Mouse (Mus musculus) lung, adult 18-20 months (tissue): Measurements from ENCODE around the gene Ywhag.

Source experiments
- DNase-seq, 2 experiments: peaks; one replicate each; pipeline ENCODE4 v3.0.0; 2022; ENCODE audit warnings: mixed read lengths in 2 of 2

Ywhag gene

DNA sequence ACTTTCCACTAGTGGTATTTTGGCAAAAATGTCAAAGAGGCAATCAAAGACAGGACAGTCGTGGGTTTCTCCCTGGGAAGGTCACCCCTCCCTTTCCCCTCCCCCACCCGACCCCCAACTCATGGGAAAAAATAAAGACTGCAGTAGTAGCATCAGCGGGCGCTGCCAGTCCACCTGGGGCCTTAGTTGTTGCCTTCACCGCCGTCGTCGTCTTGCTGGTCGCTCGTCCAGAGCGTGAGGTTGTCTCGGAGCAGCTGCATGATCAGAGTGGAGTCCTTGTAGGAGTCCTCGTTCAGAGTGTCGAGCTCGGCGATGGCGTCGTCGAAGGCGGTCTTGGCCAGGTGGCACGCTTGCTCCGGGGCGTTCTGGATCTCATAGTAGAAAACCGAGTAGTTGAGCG lies 23.6 kb downstream of the Ywhag start:
- no peak for DNase-seq

DNA sequence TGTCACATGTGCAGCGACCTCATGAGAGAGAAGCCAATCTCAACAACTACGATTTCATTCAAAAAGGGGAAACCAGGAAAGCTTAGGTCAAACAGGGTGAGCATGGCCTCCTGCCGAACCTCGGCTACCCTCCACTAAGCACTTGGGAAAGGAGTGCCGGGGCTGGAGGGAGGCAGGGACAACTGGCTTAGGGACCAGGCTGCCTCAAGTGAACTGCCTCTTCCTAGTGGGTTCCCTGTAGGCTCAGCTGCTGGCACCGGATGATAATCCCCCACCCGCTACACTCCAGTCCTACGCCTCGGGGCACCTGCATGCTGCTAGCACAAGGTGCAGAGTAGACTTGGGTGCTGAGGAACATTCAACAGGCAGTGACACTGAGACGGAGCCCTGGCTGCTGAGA lies 24.8 kb downstream of the Ywhag start:
- DNase-seq: peak; percentile 30 to 38

DNA sequence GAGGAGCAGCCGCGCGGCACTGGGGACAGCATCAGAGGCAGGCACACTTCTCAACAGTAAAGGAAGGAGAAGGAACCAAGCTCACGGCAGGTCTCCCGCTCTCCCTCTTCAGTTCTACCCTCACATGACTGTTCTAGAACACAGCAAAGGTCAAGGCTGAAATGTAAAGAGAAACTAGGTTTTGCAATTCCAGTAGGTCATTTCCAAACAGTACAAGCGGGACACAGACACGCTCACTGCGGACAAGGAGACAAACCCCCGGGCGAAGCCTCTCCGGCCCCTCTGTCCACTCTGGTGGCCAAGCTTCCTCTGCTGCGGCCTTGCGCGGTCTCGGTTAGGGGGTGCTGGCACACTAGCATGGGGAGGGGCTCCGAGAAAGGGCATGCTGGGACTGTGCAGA lies 25.4 kb downstream of the Ywhag start:
- peak; percentile 22 to 31 for DNase-seq

DNA sequence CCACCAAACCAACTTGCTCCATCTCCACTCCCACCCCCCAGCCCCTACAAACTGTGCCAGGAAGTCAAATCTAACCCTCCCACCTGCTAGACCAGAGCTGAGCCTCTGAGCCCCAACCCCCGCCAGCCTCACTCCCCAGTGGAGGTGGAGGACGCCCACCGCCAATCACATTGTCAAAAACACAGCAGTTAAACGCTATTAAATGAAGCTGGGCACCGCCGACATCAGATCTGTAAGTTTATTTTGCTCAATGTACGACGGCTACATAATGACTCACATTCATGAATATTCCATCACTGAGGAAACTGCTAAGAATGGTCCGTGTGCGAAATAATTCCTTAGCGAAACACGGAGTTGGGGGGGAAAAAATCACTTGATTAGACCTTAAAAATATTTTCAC lies 26.2 kb downstream of the Ywhag start:
- DNase-seq: no peak

DNA sequence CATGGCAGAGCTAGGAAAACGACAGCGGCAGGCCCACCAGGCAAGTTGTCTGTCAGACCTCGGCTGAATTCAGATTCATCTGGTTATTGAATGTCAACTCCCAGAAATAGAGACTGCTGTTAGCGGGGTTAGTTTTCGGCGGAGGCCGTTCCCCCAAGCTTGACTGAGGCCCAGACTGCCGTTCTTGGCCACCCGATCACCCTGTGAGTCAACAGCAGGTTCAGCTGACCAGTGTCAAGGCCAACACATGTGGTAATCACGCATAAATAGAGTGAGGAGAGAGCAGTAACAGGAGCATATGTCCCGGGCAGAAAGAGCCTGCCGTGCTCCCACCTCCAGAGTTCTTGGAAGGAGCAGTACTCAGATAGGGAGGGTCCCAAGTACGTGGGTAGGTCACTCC lies 27.2 kb downstream of the Ywhag start:
- peak; percentile 64 to 72 for DNase-seq

DNA sequence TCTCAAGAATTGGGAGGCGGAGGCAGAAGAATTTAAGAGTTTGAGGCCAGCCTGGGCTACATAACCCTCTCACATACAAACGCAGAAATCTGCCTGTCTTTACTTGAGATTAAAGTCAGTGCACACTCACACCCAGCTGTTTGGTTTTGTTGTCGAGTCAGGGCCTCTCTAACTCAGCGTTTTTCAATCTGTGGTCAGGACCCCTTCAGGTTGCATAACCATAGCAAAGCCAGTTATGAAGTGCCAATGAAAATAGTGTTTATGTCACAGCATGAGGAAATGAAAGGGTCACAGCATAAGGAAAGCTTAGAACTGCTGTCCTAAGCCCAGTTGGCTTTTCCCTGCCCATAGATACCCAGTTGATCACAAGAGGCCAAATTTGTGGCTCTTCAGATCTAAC lies 27.6 kb downstream of the Ywhag start:
- DNase-seq: peak; percentile 28 to 56

DNA sequence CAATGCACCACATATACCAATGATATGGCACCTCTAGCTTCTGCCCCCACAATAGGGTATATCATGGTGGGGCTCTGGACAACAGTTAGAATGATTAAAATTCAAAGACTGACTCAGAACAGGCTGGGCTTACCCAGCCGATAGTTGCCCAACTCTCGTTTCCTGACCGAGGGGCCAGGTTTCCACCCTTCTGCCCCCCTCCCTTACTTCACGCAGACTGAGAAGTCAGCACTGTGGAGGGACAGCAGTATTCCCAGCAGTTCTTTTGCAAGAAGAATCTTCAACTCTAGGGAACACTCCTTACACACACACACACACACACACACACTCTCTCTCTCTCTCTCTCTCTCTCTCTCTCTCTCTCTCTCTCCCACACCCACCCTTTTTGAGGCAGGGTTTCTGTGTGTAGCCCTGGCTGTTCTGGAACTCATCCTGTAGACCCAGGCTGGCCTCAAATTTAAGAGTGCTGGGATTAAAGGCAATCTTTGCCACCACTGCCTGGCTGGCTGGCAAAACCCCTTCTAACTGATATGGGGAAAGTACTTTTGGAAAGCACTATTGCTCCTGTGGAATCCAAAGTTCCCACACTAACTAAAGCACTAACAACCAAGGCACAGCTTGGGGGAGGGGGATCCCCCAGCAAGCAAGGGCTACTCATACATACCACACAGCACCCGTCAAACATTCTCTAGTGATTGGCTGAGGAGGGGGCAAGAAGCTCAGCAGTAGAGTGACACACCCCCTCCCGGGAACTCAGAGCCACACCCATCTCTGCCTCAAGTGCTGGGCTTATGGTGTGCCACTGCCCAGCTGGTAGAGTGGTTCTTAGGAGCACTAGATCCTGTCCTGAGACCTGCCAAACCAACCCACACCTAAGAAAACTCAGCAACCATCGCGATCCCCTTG lies 28.8 kb downstream of the Ywhag start:
- DNase-seq: peak in 1 of 2 experiments; percentile 42

DNA sequence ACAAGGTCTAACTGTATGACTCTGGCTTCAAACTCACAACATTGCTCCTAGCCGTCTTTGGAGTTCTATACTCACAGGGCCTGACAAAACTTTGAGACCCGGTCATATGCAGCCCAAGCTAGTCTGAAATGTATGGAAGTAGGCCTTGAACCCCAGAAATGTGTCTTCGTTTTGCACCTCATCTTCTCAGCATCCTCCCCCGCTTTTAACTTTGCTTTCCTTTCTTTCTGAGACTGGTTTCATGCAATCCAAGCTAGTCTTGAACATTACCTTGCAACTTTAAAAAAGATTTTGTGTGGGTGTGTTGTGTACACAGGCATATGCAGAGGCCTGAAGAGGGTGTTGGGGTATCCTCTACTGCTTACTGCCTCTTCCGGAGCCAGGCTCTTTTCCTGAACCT lies 30.2 kb downstream of the Ywhag start:
- DNase-seq: no peak

DNA sequence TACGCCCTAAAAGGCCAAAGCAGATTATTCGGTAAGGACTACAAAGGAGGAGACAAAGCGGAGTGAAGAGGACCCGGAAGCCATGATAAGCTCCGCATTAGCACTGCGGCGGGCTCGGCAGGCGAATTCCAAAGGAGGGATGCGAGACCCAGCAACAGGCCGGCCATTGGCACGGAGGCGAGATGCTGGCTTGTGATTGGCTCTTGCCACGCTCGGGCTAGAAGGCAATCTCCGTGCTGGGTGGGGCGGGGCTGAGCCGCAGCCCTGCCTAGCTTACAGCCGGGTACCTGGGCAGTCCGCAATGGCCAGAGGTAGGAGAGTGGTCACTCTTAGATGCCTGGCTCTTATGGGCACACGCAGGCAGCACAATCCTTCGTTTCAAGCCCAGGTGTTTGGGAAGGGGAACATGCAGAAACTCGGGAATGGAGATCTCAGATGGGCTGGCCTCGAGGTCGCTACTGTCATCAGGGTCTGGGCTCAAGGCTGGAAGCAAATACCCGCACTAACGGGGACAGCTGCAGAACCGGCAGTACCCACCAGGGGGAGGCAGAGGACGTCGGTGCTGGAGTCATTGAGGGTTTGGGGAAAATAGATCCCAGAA lies 30.8 kb downstream of the Ywhag start:
- DNase-seq: peak; percentile 90 to 93

DNA sequence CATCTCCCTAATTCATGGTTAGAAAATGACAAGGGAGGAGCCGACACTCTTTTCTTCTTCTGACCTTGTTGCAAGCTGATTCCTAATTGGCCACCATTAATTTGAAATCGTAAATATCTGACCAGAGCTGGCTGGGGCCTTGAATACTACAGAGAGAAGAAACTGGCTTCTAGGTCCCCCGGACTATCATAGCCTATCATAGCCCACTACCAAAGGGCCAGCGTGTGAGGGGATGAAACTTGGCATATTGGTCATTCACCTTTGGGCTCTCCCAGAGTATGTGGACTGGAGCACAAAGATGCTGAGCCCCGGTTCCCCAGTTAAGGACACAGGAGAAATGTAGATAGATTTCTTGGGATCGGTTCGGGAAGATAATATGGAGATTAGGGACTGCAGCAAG lies 31.4 kb downstream of the Ywhag start:
- DNase-seq: no peak

DNA sequence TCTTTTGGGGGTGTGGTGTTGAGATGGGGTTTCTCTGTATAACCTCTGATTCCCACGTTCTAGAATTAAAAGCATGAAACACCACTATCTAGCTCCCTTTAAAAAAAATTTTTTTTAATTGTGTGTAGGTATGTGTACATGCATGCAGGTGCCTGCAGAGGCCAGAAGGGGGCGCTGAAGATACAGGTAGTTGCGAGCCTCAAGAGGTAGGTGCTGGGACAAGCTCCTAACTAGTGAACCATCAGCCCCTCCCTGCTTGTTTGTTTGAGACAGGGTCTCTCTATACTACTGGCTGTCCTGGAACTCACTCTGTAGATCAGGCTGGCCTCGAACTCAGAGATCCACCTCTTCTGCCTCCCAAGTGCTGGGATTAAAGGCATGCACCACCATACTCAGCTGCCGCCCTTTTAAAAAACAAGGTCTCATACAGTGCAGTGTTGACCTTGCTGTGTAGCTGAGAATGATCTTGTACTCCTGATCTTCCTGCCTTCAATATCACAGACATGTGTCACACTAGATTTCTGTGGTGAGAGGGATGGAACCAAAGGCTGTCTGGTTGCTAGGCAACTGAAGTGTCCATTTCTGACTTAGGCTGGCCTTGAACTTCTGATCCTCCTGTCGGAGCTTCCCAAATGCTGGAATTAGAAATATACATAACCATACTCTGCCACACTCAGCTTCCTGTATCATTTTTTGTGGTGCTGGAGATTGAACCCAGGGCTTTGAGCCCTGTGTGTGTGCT lies 32.9 kb downstream of the Ywhag start:
- DNase-seq: no peak

DNA sequence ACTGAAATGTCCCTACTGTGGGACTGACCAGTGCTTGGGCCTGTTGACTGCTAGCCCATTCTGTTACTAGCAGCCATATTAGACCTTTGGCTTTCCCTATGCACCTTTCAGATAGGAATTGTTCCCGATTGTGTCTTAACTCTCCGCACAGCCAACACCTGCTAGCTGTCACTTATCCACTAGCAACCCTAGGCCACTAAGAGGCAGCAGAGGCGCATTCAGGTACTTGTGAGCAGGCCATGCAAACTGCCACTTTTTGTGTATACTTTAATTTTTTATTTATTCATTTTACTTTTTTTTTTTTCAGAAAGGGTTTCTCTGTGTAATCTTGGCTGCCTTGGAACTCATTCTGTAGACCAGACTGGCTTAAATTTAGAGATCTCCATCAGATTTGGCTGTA lies 33.7 kb downstream of the Ywhag start:
- DNase-seq: no peak

DNA sequence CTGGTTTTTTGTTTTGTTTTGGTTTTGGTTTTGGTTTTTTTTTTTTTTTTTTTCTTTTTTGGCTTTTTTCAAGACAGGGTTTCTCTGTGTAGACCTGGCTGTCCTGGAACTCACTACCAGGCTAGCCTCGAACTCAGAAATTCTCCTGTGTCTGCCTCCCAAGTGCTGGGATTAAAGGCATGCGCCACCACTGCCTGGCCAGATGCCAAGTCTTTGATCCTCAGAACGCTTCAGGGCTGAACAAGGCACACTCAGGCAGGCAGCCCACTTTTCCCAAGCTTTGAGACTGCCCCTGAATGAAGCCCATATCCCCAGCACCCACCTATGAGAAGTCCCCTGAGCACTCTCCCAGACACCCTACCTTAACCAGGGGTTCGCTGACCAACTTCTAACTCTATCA lies 34.6 kb downstream of the Ywhag start:
- DNase-seq: no peak

DNA sequence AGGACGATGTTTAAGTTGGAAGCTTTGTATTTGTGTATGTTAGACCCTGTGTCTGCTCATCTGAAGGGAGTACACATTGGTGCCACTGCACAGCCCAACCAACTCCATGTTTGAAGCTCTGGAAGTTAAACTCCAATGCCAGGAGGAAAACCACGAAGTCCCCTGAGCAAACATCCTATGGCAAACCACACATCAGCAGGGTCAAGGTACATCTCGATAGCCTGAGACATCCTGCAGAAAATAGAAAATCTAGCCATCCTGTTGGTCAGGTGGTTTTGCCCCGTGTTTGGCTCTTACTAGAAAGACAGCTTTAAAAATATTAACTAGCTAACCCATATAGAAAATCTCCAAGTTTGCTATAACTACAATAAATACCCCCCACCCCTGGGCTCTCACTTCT lies 35.4 kb downstream of the Ywhag start:
- no peak for DNase-seq

DNA sequence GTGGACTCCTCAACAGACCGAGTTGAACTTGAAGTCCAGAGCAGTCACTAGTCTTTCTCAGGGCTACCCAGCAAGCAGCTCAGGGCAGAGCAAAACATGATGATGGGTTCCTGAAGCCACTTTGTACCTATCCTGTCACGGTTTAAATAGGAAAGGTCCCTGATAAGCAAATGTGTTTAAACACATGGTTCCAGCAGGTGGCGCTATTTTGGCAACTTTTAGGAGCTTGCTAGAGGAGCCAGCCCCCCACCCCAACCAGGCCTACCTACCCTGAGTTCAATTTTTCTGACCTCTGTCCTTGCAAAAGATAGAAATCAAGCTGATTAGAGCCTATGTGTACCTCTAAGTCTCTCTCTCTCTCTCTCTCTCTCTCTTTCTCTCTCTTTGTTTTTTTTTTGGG lies 36.4 kb downstream of the Ywhag start:
- DNase-seq: peak in 1 of 2 experiments; percentile 61

DNA sequence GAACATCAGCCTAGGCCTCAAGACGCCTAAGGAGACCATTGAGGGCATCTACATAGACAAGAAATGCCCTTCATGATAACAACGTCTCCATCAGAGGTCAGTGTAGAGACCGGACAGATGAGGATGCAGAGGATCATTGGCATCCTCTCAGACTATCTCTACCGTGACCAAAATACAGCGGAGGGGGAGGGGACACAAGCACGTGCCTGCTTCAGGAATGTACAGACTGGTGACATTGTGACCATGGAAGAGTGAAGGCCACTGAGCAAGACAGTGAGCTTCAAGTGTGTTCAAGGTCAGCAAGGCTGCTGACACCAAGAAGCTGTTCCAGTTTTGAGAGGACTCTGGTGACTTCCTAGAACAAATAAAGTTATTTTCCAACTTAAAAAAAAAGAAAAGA lies 39.5 kb downstream of the Ywhag start:
- DNase-seq: no peak

DNA sequence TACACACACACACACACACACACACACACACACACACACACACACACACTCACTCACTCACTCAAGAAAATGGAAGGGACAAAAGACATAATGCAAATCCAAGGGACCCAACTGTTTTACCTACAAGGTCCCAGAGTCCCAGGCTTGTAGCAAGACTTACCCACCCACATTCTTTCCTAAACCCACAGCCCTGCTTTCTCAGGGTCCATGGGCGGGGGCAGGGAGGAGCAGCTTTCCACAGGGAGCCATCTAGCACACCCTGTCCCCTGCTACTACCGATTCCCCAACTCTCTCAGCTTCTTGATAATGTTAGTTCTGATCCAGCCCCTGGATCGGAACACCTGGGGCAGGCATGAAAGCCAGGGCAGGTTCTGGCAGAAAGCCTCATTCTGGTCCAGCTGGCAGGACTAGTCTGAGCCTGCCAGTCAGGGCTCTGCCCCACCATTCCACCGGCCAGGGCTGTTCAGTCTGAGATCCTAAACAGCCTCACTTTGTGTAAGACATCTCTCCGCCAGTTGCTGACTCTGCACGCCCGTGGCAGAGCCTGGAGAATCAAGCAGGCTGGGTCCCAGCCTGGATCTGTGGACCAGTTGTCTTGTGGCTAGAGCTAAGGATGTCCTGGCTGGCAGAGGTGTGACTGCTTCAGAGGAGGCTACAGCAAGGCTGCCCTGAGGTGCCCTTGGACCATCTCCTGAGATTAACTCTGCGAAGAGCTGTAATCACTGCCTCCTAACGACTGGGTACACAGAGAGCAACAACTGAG lies 41.6 kb downstream of the Ywhag start:
- DNase-seq: no peak

DNA sequence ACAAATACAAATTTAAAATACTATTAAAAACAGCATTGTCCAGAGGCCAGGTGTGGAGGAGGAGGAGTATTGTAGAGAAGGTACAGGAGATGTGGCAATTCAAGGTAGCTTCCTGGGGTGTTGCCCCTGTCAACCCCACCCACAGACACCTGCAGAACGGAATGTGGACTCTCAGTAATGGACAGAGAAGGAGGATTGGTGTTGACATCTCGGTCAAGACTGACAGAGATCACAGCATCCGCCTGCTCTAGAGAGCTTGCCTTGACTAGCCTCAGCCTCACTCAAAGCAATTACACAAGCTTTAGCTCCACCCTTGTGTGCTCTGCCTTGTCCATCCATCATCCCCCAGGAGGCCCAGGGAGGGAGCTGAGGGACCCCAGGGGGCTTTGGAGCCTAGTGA lies 43.5 kb downstream of the Ywhag start:
- DNase-seq: no peak

DNA sequence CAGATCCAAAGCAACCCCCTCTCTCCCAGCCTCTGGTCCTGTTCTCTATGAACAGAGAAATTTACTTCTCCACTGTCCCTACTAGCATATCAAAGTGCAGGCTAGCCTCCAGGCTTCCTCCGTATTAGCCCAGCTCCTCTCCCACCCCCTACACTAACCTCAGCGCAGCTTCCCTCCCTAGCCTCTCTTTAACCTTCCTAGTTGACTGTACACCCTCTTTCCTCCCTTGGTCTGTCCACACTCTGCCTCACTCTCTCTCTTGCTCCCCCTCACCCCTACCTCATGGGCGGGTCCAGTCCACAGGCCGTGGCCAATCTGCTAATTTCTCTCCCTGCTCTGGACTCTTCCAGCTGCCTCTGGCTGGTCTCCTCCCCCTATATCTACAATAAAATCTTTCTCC lies 44.1 kb downstream of the Ywhag start:
- no peak for DNase-seq

DNA sequence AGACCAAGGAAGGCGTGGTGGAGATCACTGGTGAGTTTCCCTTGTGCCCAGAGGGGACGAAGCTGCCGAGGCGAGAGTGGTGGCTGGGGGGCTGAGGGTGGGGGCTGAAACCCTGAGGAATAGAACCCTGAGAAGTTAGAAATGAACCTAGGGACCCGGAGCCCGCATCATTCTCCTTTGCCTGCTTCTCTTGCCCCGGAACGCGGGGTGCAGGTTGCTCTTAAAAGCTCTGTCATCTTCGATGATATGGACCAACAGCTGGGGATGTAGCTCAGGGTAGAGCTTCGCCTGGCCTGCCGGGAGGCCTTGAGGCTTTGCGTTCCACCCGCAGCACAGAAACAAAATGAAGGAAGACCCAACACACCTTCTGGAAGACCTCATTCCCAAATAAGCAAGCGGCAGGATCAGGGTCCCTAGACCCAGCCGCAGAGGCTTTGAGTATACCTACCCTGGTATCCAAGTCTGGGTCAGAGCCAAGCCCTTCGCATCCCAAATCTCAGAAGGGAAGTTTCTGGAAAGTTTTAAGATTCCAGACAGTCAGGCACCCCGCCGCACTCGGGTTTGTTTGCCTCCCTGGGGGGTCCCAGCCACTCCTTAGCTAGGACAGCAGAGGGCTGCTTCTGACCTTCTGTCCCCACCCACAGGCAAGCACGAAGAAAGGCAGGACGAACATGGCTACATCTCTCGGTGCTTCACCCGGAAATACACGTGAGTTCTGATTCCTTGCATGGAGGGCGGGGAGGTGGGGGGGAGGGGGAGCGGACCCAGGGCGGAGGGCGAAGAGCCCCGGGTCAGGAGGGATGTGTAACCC lies 45.8 kb downstream of the Ywhag start:
- peak; percentile 47 to 53 for DNase-seq

DNA sequence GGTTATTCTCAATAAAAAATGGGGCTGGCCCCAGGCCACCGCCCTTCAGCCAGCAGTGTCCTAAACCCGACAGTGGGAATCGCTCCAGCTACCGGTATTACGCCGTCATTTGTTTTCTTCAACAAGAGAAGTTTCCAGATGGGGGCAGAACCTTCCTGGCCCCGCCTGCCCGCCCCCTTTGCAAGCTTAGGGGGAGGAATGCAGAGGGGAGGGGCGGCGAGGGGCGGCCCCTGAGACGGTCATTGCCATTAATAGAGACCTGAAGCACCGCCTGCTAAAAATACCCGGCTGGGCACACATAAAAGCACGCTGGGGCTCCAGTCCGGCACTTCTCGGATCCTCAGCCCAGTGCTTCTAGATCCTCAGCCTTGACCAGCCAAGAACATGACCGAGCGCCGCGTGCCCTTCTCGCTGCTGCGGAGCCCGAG lies 46.7 kb downstream of the Ywhag start, which contains the start of gene Hspb1:
TSS of gene Hspb1 (plus strand) at position 245 of the 428 bp plus-strand sequence.
- DNase-seq: peak; percentile 96 to 98

DNA sequence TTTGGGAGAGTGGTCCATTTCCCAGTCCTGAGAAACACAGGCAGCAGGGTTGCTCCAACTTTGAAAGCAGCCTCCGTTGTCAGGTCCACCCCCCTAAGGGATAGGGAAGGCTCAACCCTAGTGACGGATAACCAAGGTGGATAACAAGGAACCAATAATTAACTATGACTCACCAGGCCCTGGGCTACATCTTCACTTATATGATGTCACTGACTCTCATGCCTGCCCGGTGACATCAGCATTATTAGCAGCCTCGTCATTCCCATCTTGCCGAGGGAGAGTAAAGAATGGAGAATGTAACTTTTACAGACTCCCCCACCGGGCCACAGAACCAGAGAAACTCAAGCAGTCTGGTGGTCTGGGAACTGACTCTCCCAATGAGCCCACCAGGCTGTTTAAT lies 49.8 kb downstream of the Ywhag start:
- DNase-seq: no peak
